Mouse (Mus musculus) embryo, embryonic 11.5 days (tissue): Measurements from ENCODE around the gene Ahcy.
"Not testable (repeated sequence)": the region's sequence is repeated elsewhere in the genome, so short reads cannot be mapped to it uniquely, and the experiment has no call there.

Source experiments
- DNase-seq: peaks from one replicate; pipeline ENCODE4 v3.0.0-alpha.2; 2012; ENCODE audit warnings: low read depth, low spot score

Gene Ahcy

DNA sequence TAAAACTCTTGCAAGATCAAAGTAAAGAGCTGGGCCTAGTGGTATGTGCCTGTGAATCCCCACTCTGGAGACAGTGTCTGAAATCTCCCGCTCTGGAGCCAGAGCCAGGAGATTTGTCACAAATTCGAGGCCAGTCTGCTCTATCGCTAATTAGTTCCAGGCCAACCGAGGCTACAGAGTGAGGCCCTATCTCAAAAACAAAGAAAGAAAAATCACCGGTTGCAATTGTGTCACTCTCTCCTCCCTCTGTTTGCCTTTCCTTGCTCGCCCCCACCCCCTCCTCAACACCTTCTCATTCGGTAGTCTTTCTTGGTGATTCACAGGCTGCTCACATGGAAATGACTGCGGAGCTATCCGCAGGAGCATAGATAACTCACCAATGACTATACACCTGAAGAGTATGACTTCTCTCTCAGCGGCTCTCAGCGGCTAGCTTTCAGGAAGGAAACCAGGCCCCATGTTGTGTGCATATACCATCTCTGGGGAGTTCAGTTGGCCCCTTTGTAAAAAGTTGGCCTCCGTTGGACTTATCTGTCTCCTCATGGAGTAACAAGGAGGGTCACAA, 551 bp upstream of the Ahcy start:
- no peak for DNase-seq

GRCm38 (mm10) chr2:155073347-155073746, 950 bp downstream of the Ahcy start:
- DNase-seq, result no peak

GRCm38 (mm10) chr2:155072353-155073145, 1.7 kb downstream of the Ahcy start:
- no peak for DNase-seq

DNA sequence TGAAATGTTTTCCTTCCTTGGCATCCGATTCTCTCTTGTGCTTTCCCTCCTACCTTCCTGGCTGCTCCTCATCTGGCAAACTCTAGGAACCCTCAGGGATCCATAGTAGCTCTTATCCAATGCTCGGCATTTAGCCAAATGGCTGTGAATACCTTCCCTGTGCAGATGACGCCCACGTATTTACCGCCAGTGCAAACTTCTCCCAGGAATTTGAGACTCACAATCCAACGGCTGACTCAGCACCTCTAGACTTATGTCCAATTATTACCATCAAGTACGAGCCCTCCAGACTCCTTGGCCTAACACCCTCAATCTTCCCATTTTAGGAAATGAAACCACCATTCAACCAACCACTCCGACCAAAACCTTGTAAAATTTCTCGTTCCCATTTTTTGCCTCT, 3.3 kb downstream of the Ahcy start:
- DNase-seq, result no peak

- DNase-seq, result no peak
Measured at GRCm38 (mm10) chr2:155057361-155057760, 16.9 kb downstream of the Ahcy start.

DNA sequence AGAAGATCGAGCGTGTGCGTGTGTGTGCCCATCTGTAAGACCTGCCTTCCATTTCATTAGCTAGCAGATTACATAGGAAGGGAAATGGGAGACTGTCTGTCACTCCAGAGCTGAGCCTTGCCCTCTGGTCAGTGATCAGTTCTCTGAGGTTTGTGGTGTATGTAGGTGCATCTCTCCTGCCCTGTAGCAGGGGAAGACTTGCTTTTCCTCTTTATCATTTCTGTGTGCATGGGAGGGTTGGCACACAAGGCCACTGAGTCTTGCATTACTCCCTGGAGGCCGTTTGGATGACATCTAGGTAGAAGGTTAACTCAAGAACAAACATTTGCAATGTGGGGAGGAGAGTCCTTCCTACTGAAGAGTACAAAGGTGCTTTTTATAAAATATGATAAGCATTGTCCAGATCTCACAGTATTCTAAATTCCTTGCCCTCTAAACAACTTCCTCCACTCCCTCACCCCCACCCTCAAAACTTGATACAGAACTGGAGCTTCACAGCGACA, 18.2 kb downstream of the Ahcy start:
- DNase-seq, result no peak

GRCm38 (mm10) chr2:155054672-155055071, 19.6 kb downstream of the Ahcy start:
- DNase-seq, result no peak

- DNase-seq, result not testable (repeated sequence)
Measured at GRCm38 (mm10) chr2:155053512-155053911, 20.8 kb downstream of the Ahcy start.

- no peak for DNase-seq
Measured at GRCm38 (mm10) chr2:155052681-155053080, 21.6 kb downstream of the Ahcy start.

DNA sequence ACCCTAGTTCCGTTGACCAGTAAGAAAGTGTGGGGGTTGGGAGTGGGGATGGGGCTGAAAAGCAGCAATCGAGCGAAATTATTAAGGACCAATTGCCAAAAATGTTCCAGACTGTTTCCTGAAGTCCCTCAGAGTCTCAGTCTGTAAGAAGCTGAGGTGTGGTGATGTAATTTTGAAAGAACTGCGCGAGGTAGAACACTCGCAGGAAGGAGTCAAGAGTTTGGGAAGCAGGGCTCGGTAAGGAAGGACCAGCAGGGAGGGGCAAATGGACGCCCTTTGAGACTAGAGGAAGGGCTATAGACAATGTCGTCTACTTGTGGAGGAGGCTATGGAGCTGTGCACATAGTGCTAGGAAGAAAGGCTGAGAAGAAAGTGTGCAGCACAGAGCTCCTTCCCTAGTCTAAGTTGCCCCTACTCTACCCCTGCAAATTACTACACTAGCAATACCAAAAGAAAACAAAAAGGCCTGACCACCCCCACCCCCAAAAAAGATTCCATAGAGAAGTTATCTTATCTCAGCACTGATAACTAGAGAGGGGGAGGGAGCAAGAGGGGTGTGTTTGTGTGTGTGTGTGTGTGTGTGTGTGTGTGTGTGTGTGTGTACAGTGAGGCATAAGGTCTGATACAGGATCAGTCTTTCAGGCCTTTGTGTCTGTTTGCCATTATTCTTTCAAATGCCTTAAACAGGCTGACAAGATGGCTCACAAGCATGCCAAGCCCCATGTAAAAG, 22.5 kb downstream of the Ahcy start:
- DNase-seq, result no peak

- peak; percentile 94 for DNase-seq
Measured at GRCm38 (mm10) chr2:155050504-155051236, 23.6 kb downstream of the Ahcy start.

- DNase-seq, result no peak
Measured at GRCm38 (mm10) chr2:155050108-155050503, 24.2 kb downstream of the Ahcy start.

- no peak for DNase-seq
Measured at GRCm38 (mm10) chr2:155047452-155048178, 26.7 kb downstream of the Ahcy start.

- DNase-seq, result no peak
Measured at GRCm38 (mm10) chr2:155046803-155047202, 27.5 kb downstream of the Ahcy start.

DNA sequence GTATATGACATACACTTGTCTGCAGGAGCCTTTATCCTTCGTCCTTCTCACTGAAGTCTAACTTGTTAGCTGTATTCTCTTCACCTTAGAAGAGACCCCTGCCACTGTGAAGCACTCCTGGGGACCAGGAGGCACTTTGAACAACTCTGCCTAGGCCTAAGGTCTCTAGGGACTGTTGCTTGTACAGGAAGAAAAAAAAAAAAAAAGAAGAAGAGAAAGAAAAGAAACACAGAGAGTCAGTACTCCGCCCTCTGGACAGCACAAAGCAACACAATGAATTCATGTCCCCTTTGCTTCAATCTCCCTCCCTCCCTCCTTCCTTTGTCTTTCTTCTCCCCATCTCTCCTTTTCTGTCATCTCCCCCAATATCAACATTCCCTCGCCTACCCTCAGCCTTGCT, 29.2 kb downstream of the Ahcy start:
- no peak for DNase-seq

DNA sequence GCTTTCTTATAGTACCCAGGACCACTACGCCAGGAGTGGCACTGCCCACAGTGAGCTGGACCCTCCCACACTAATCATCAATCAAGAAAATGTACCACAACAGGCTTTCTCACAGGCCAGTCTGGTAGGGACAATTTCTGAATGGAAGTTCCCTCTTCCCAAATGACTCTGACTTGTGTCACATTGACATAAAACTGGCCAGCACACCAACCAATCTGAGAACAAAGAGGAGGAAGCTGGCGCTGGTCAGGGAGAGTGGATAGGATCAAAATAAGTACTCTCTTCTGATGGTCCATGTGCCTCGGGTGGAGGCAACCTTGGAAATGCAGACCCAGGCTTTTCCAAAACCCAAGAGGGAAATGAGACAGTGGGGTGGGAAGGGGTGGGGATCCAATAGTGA, 29.8 kb downstream of the Ahcy start:
- DNase-seq, result no peak

DNA sequence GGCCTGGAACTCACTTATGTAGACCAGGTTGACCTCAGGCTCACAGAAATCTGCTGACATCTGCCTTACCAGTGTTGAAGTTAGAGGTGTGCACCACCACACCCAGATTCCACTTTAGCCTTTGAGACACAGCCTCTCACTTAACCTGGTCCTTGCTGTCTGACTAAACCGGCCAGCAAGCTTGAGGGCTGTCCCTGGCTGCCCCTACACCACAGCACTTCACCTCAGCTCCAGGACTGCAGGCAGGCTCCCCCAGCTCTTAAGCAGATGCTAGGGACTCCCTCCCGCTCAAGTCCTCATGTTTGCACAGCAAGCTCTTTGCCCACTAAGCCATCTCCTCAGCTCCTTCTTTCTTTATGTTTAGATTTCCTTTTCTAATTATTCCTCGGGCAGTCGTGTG, 34.3 kb downstream of the Ahcy start:
- DNase-seq, result no peak

DNA sequence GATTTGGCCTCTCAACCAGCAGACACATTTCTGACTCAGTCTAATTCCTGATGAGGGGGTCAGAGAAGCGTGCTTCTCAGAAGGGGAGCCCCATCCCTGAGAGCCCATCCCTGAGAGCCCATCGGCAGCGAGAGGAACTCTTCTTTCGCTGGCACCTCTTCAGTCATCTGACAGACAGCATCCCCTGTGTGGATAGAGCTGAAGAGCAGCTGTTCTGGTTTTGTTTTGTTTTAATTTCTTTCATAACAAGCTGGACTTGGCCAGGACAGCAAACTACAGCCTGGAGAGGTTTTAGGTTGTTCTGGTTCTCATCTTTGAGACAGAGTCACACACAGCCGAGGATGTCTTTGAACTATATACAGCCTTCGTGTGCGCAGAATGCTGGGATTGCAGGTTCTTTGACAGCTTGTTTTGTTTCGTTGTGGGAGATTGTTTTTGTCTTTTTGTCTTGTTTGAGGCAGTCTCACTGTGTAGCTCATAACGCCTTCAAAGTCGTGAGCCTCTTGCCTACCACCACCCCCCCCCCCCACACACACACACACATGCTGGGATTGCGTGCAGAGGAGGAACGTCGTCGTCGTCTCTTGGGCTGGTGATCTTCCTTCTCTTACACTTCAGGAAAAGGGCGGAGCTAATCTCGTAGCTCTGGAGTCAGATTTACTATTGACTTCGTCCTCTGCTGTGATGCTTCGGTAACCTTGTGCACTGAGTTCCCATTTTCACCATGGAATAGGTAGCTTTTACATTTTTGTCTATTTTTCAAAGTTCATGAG, 41.2 kb downstream of the Ahcy start:
- DNase-seq, result no peak

DNA sequence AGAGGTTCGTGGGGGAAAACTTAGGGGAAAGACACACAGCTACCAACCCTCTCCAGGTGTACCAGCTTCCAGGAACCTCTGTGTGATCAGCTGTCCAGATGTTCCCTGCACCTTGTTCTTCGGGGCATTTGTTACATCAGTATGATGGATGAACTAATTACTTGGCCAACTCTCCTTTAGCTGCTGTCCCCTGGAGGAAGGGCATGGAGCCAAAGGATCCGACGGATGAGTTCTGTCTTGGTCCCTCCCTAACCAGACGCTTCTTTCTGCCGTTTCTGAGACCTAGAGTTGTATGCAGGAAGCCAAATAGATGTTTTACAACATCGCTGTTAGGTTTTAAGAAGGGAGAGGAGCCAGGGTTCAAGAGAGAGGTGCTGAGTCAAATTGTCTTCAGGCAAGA, 43.5 kb downstream of the Ahcy start:
- DNase-seq, result no peak

DNA sequence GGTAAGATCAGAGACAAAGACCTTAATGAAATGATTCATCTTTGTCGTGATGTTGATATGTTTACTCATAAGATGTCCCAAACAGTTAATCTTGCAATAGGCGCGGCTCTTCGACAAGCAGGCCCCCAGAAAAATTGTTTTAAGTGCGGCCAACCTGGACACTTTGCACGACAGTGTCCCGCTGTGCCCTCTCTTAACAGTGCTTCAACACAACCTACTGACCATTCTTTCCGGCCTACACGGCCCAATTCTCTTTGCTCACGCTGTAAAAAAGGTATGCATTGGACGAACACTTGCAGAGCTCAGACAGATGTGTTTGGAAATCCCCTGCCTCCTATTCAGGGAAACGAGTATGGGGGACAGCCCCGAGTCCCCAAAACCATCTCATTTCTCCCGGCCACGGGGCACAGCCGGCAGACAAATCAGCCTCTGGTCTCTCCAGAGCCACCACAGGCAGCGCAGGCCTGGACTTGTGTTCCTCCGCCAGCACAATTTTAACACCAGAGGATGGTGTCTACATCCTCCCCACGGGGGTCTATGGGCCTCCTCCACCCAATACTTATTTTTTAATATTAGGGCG, 54.0 kb downstream of the Ahcy start:
- not testable (repeated sequence) for DNase-seq
